Mouse (Mus musculus): ENCODE measurements at regions not wholly inside any gene's neighbourhood (a gene's known extent, or its start where the extent isn't known, plus 50 kb on each side); places are given as distances from the start of the nearest gene placed in this dataset.

DNA sequence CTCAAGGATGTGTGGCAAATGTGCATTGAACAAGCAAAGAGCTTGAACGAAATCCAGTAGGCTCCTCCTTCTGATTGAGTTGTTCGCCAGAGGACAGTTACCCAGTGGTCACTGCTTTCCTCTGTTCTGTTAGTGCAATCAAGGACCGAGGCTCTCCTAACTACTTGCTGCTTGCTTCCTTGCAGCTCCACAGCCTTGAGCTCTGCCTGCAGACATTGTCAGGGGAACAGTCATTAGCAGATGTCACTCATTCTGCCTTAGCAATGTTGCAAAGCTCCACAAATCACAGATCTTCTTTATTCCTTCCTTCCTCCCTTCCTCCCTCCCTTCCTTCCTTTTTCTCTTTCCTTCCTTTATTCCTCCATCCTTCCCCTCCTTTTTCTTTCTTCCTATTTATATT is 108.2 kb upstream of the Spats2l start:
- Histone ChIP-seq H3K9ac (replicated peaks; ENCODE audit: low read depth, low read length) (no peak overlapping the region), H3K27ac (ENCODE audit: low read depth, low read length) (no peak overlapping the region), H3K4me2 (ENCODE audit: low read depth, low read length) (no peak overlapping the region), H3K4me1 (ENCODE audit: control insufficient read depth, insufficient read depth, low read length) (no peaks in the 10 kb centered on the region), H3K36me3 (ENCODE audit: control insufficient read depth, insufficient read depth, low read length) (no peaks in the 10 kb centered on the region), H3K9me3 (ENCODE audit: control insufficient read depth, low read length) (no peaks in the 10 kb centered on the region), H3K4me3 (ENCODE audit: low read depth, low read length) (no peak overlapping the region), H3K27me3 (ENCODE audit: control insufficient read depth, insufficient read depth, low read length) (no peaks in the 10 kb centered on the region)
- no peak for ATAC-seq (ENCODE audit: low read depth)
- 65% methylated on average over 3 of the region's 3 CpGs for WGBS

- H3K36me3 ChIP-seq (ENCODE audit: control insufficient read depth, insufficient read depth, low read length) = no peaks in the 10 kb centered on the region
- no peaks in the 10 kb centered on the region for H3K27me3 ChIP-seq (ENCODE audit: control insufficient read depth, insufficient read depth, low read length)
- H3K9ac ChIP-seq (replicated peaks; ENCODE audit: low read depth, low read length) = no peak overlapping the region
- H3K27ac ChIP-seq (ENCODE audit: low read depth, low read length) = no peak overlapping the region
- H3K4me3 ChIP-seq (ENCODE audit: low read depth, low read length) = no peak overlapping the region
- 74% methylated on average over 6 of the region's 6 CpGs for WGBS
- no peak overlapping the region for H3K4me2 ChIP-seq (ENCODE audit: low read depth, low read length)
- H3K9me3 ChIP-seq (ENCODE audit: control insufficient read depth, low read length) = no peaks in the 10 kb centered on the region
- no peaks in the 10 kb centered on the region for H3K4me1 ChIP-seq (ENCODE audit: control insufficient read depth, insufficient read depth, low read length)
- ATAC-seq (ENCODE audit: low read depth) = no peak
Observed at GRCm38 (mm10) chr1:57666179-57666693, 107.7 kb upstream of the Spats2l start.

GRCm38 (mm10) chr1:57673415-57673814 is 100.5 kb upstream of the Spats2l start:
- 73% methylated on average over 2 of the region's 2 CpGs for WGBS
- no peak overlapping the region for H3K27ac ChIP-seq (ENCODE audit: low read depth, low read length)
- ATAC-seq (ENCODE audit: low read depth) = no peak

GRCm38 (mm10) chr1:57673957-57674699 is 99.8 kb upstream of the Spats2l start:
- ATAC-seq (ENCODE audit: low read depth) = peak; percentile 54; the same call in 1 of the 2 replicates
- no peak overlapping the region for H3K27ac ChIP-seq (ENCODE audit: low read depth, low read length)

More at GRCm38 (mm10) chr1:57673415-57673814, 100.5 kb upstream of the Spats2l start:
- H3K36me3 ChIP-seq (ENCODE audit: control insufficient read depth, insufficient read depth, low read length) = no peaks in the 10 kb centered on the region
- H3K4me3 ChIP-seq (ENCODE audit: low read depth, low read length) = no peak overlapping the region
- no peaks in the 10 kb centered on the region for H3K27me3 ChIP-seq (ENCODE audit: control insufficient read depth, insufficient read depth, low read length)
- H3K4me2 ChIP-seq (ENCODE audit: low read depth, low read length) = no peak overlapping the region
- H3K9me3 ChIP-seq (ENCODE audit: control insufficient read depth, low read length) = no peaks in the 10 kb centered on the region
- no peak overlapping the region for H3K9ac ChIP-seq (replicated peaks; ENCODE audit: low read depth, low read length)
- no peaks in the 10 kb centered on the region; the same call in 1 of the 2 replicates for H3K4me1 ChIP-seq (ENCODE audit: control insufficient read depth, insufficient read depth, low read length)

DNA sequence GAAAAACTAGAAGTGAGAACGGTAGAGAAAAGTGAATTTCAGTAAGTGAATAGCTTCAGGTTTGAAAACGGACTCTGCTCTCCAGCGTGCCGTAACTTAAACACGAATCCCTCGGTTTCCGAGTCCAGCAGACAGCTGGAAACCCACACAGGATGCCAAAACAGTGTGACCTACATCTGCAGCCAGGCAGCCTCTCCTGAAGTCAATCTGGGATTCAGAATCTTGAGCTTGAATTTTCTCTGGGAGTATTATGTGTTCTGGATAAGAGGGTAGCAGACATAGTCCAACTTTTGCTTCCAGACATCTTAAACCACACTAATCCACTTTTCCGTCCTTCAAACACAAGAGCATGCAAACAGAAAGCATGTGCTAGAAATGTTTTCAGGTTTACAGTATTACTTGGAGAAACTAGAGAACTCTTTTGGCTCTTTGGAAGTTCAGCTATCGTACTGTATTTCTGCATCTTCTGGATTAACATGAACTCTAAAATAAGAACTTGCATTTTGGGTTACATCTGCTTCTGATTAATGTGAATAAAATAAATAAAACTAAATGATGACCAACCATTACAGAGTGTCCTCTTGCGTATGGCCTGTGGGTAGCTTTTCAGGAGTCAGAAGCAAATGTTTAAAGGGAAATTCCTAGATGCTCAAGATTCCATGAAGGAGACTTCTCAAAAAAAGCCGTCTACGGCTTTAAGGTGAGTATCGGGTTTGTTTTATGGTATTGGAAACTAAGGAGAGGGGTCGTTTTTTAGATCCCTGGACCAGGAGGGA is 89.4 kb upstream of the Spats2l start:
- no peaks in the 10 kb centered on the region for H3K9me3 ChIP-seq (ENCODE audit: control insufficient read depth, low read length)
- H3K4me3 ChIP-seq (ENCODE audit: low read depth, low read length) = no peak overlapping the region
- no peak overlapping the region for H3K9ac ChIP-seq (replicated peaks; ENCODE audit: low read depth, low read length)
- H3K4me1 ChIP-seq (ENCODE audit: control insufficient read depth, insufficient read depth, low read length) = no peaks in the 10 kb centered on the region
- no peak overlapping the region for H3K4me2 ChIP-seq (ENCODE audit: low read depth, low read length)
- no peak overlapping the region for H3K27ac ChIP-seq (ENCODE audit: low read depth, low read length)
- WGBS = 80% methylated on average over 14 of the region's 14 CpGs
- no peak for ATAC-seq (ENCODE audit: low read depth)
- H3K36me3 ChIP-seq (ENCODE audit: control insufficient read depth, insufficient read depth, low read length) = no peaks in the 10 kb centered on the region
- no peaks in the 10 kb centered on the region for H3K27me3 ChIP-seq (ENCODE audit: control insufficient read depth, insufficient read depth, low read length)

More at GRCm38 (mm10) chr1:57673957-57674699, 99.8 kb upstream of the Spats2l start:
- Histone ChIP-seq H3K4me3 (ENCODE audit: low read depth, low read length) (no peak overlapping the region), H3K4me1 (ENCODE audit: control insufficient read depth, insufficient read depth, low read length) (no peaks in the 10 kb centered on the region; the same call in 1 of the 2 replicates), H3K27me3 (ENCODE audit: control insufficient read depth, insufficient read depth, low read length) (no peaks in the 10 kb centered on the region), H3K9ac (replicated peaks; ENCODE audit: low read depth, low read length) (no peak overlapping the region), H3K9me3 (ENCODE audit: control insufficient read depth, low read length) (no peaks in the 10 kb centered on the region), H3K36me3 (ENCODE audit: control insufficient read depth, insufficient read depth, low read length) (no peaks in the 10 kb centered on the region), H3K4me2 (ENCODE audit: low read depth, low read length) (no peak overlapping the region)
- WGBS = 49% methylated on average over 7 of the region's 7 CpGs

- H3K9me3 ChIP-seq (ENCODE audit: control insufficient read depth, low read length) = no peaks in the 10 kb centered on the region
- no peak overlapping the region for H3K4me3 ChIP-seq (ENCODE audit: low read depth, low read length)
- no peak overlapping the region for H3K9ac ChIP-seq (replicated peaks; ENCODE audit: low read depth, low read length)
- ATAC-seq (ENCODE audit: low read depth) = no peak
- H3K36me3 ChIP-seq (ENCODE audit: control insufficient read depth, insufficient read depth, low read length) = no peaks in the 10 kb centered on the region
- H3K4me2 ChIP-seq (ENCODE audit: low read depth, low read length) = no peak overlapping the region
- H3K27ac ChIP-seq (ENCODE audit: low read depth, low read length) = no peak overlapping the region
- no peaks in the 10 kb centered on the region for H3K27me3 ChIP-seq (ENCODE audit: control insufficient read depth, insufficient read depth, low read length)
- H3K4me1 ChIP-seq (ENCODE audit: control insufficient read depth, insufficient read depth, low read length) = no peaks in the 10 kb centered on the region
Observed at GRCm38 (mm10) chr1:57689253-57689652, 84.7 kb upstream of the Spats2l start.

GRCm38 (mm10) chr1:57707906-57708305 is 66.1 kb upstream of the Spats2l start:
- Histone ChIP-seq H3K27me3 (ENCODE audit: control insufficient read depth, insufficient read depth, low read length) (no peaks in the 10 kb centered on the region), H3K36me3 (ENCODE audit: control insufficient read depth, insufficient read depth, low read length) (no peaks in the 10 kb centered on the region), H3K4me2 (ENCODE audit: low read depth, low read length) (no peak overlapping the region), H3K4me1 (ENCODE audit: control insufficient read depth, insufficient read depth, low read length) (no peaks in the 10 kb centered on the region), H3K9ac (replicated peaks; ENCODE audit: low read depth, low read length) (no peak overlapping the region), H3K9me3 (ENCODE audit: control insufficient read depth, low read length) (no peaks in the 10 kb centered on the region), H3K4me3 (ENCODE audit: low read depth, low read length) (no peak overlapping the region), H3K27ac (ENCODE audit: low read depth, low read length) (no peak overlapping the region)
- no peak for ATAC-seq (ENCODE audit: low read depth)
- WGBS = 63% methylated on average over 4 of the region's 4 CpGs

DNA sequence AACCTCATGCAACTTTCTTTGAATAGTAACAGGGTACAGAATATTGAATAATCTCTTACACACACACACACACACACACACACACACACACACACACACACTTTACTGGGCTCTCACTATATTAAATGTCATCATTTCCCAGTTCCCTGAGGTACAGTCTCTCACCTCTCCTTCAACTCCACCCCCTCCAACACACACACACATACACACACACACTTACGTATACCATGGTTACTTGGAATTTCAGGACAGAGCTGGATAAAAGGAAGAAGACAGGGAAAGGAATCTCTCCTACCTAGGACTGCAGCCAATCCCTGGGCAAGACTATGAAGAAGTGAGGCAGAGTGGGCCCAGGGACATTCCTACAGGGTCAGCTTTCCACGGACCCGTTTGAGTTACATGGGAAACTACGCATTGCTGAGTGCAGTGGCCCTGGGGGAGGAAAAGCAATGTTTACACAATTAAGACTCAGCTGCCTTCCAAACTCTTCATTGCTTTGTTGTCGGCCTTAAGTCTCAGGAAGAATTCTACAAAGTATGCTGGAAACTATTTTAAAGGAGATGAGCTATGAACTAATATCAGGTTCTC is 61.0 kb upstream of the Spats2l start:
- no peak overlapping the region for H3K4me2 ChIP-seq (ENCODE audit: low read depth, low read length)
- H3K27ac ChIP-seq (ENCODE audit: low read depth, low read length) = no peak overlapping the region
- H3K4me1 ChIP-seq (ENCODE audit: control insufficient read depth, insufficient read depth, low read length) = no peaks in the 10 kb centered on the region
- H3K9ac ChIP-seq (replicated peaks; ENCODE audit: low read depth, low read length) = no peak overlapping the region
- no peaks in the 10 kb centered on the region for H3K27me3 ChIP-seq (ENCODE audit: control insufficient read depth, insufficient read depth, low read length)
- H3K9me3 ChIP-seq (ENCODE audit: control insufficient read depth, low read length) = no peaks in the 10 kb centered on the region
- no peak overlapping the region for H3K4me3 ChIP-seq (ENCODE audit: low read depth, low read length)
- ATAC-seq (ENCODE audit: low read depth) = no peak
- no peaks in the 10 kb centered on the region for H3K36me3 ChIP-seq (ENCODE audit: control insufficient read depth, insufficient read depth, low read length)
- WGBS = 78% methylated on average over 5 of the region's 5 CpGs
